Mouse (Mus musculus) lung, postnatal 10 days (tissue): ENCODE data around the gene Ufl1.
A peak's percentile ranks its signal among the peaks of the same experiment; 100 is the strongest.
"Not testable (repeated sequence)": the region's sequence is repeated elsewhere in the genome, so short reads cannot be mapped to it uniquely, and the experiment has no call there.

Source experiments
- DNase-seq: peaks from one replicate; pipeline ENCODE4 v3.0.0; 2021

Ufl1 gene

GRCm38 (mm10) chr4:25281671-25282038, at the start of gene Ufl1:
Ufl1 (minus strand) TSS chr4:25281821.
- DNase-seq, result peak; percentile 98

GRCm38 (mm10) chr4:25325684-25326220, 44.1 kb upstream of the Ufl1 start:
- DNase-seq, result no peak

GRCm38 (mm10) chr4:25322631-25323178, 41.1 kb upstream of the Ufl1 start:
- DNase-seq, result no peak

- DNase-seq, result no peak
Observed at GRCm38 (mm10) chr4:25313767-25314166, 32.1 kb upstream of the Ufl1 start.

GRCm38 (mm10) chr4:25285002-25285401, 3.4 kb upstream of the Ufl1 start:
- not testable (repeated sequence) for DNase-seq

- DNase-seq, result no peak
Observed at GRCm38 (mm10) chr4:25280938-25281670, 517 bp downstream of the Ufl1 start.

GRCm38 (mm10) chr4:25272861-25273627, 8.6 kb downstream of the Ufl1 start:
- DNase-seq, result no peak

GRCm38 (mm10) chr4:25271926-25272325, 9.7 kb downstream of the Ufl1 start:
- no peak for DNase-seq

- DNase-seq, result no peak
Observed at GRCm38 (mm10) chr4:25267144-25267543, 14.5 kb downstream of the Ufl1 start.

- DNase-seq, result no peak
Observed at GRCm38 (mm10) chr4:25257822-25258398, 23.7 kb downstream of the Ufl1 start.

GRCm38 (mm10) chr4:25242776-25243175, 38.8 kb downstream of the Ufl1 start, which contains the start of gene Fhl5:
Fhl5 (minus strand) TSS chr4:25242876.
- DNase-seq, result no peak

GRCm38 (mm10) chr4:25235663-25236062, 46.0 kb downstream of the Ufl1 start:
- DNase-seq, result not testable (repeated sequence)

GRCm38 (mm10) chr4:25233767-25234166, 47.9 kb downstream of the Ufl1 start:
- DNase-seq, result not testable (repeated sequence)

GRCm38 (mm10) chr4:25232546-25232945, 49.1 kb downstream of the Ufl1 start:
- DNase-seq, result no peak

- DNase-seq, result no peak
Observed at GRCm38 (mm10) chr4:25227527-25227926, 54.1 kb downstream of the Ufl1 start.

GRCm38 (mm10) chr4:25221927-25222326, 59.7 kb downstream of the Ufl1 start:
- DNase-seq, result no peak

GRCm38 (mm10) chr4:25213451-25213850, 68.2 kb downstream of the Ufl1 start:
- no peak for DNase-seq

GRCm38 (mm10) chr4:25206166-25206565, 75.5 kb downstream of the Ufl1 start:
- no peak for DNase-seq
